ENCODE assay signal across 21 mouse cellular contexts in the genomic region with DNA sequence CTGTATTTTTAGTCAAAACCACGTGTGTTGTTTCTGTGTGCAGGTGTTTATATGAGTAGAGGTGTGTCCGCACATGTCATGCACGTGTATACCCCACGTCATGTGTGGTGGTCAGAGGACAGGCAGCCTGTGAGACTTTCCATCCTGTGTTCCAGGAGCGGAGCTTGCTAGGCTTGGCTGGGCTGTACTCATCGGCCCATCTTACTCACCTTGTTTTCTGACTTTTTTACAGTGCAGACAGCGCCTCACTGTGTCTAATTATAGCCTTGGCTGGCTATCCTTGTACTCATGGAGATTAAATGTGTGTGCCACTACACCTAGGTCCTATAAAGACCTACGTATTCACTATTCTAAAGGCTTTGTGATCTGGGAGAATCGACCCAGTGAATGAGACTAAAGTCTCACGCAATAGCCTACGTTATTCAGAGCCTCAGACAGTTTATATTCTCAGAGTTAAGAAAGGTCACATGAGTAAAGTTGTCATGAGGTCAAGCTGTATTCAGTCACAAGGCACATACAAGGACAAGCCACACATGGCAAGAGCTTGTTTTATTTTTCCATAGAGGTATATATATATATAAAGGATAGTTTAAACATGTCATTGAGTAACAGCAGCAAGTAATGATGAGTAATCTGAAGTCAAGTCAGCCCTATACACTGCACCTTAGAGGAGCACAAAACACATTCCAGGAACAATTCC. TPM values are rescaled to one million over a fixed set of nuclear protein-coding genes. Genes with fewer than 3 reads are reported as not detected.
DNase-seq lines count a peak whose midpoint lies in the region; ATAC-seq lines count a peak whose summit lies in the region.
"Had no signal": no experiment of that assay in that cellular context is flagged by ENCODE, and none has a peak within 500 bp of the region (broad histone marks: within the 10 kb centered on the region; RNA-seq: fewer than 3 reads in every experiment).

No protein-coding gene starts in this region.

- H3K27ac ChIP-seq in heart, embryonic 12.5 days (ENCODE audit: poor library complexity, severe bottlenecking) = no peak overlapping the region
- H3K27ac ChIP-seq: neural tube, embryonic 12.5 days had no signal

- H3K36me3 ChIP-seq in heart, embryonic 12.5 days = peaks cover 56% of the 10 kb centered on the region

- H3K9me3 ChIP-seq in heart, embryonic 12.5 days (replicated peaks) = no peaks in the 10 kb centered on the region
- H3K9me3 ChIP-seq: neural tube, embryonic 12.5 days had no signal

- no peaks in the 10 kb centered on the region for H3K27me3 ChIP-seq in heart, embryonic 12.5 days (replicated peaks)
- H3K27me3 ChIP-seq: neural tube, embryonic 12.5 days had no signal

- WGBS in heart, embryonic 12.5 days = 68% methylated on average over 11 of the region's 11 CpGs

- 0 out of 2 replicates have a peak, but pooled peaks cover 2% of the 10 kb centered on the region for H3K4me1 ChIP-seq in heart, embryonic 12.5 days (replicated peaks)
- H3K4me1 ChIP-seq: neural tube, embryonic 12.5 days had no signal

- no peak; the same call in 1 of the 2 replicates for ATAC-seq in cerebellum, adult (ENCODE audit: insufficient number of reproducible peaks, low FRiP score, low TSS enrichment)
- peak; percentile 55 for ATAC-seq in heart, embryonic 12.5 days (ENCODE audit: insufficient number of reproducible peaks, low FRiP score)
- ATAC-seq: forebrain, embryonic 16.5 days; hindbrain, embryonic 16.5 days had no signal

- no peak overlapping the region for H3K9ac ChIP-seq in heart, embryonic 12.5 days
- H3K9ac ChIP-seq: neural tube, embryonic 12.5 days had no signal

- no peak overlapping the region for H3K4me3 ChIP-seq in heart, embryonic 12.5 days
- H3K4me3 ChIP-seq: erythroblast, embryonic 14.5 days; neural tube, embryonic 12.5 days had no signal

- H3K4me2 ChIP-seq in heart, embryonic 12.5 days = no peak overlapping the region
- H3K4me2 ChIP-seq: midbrain, embryonic 11.5 days; neural tube, embryonic 12.5 days had no signal

- DNase-seq in cerebellum, adult 8-10 months = peak; percentile 1
- DNase-seq in kidney, adult 9 months = peak; percentile 41
- no peak for DNase-seq in kidney, postnatal 25 days
- no peak for DNase-seq in layer of hippocampus, adult 18-20 months (ENCODE audit: low spot score in 2 of 2)
- DNase-seq in right cerebral cortex, postnatal 10 days (ENCODE audit: low spot score in 2 of 2) = no peak
- no peak for DNase-seq in urinary bladder, postnatal 10 days (ENCODE audit: low spot score)
- DNase-seq: cerebellum, adult 11 months; cerebellum, postnatal 36 days; kidney, adult 18-20 months; lung, adult 18-20 months; lung, postnatal 4 days; right cerebral cortex, postnatal 25 days; thymus, postnatal 14 days had no signal

RNA-seq across cellular contexts. Expression of a gene that starts 31.8 kb away (rescaled TPM):
- polyA plus RNA-seq in heart, embryonic 12.5 days (2016; fragmentation: Nextera tagmentation; extraction: Ambion mirVana) = 40.5 and 43.4 TPM in 2 replicates
- 1 to 10 TPM in 1 of 2 experiments, under 1 TPM in 1; 0.59 to 1.3 TPM for total RNA-seq in layer of hippocampus, adult 18-20 months (2021)
- polyA plus RNA-seq: liver, adult 2 months had no signal

Comparison
In these comparisons a context has a peak if more than half of its experiments do, and no peak if none do; other contexts are left out.
1. DNase-seq: peak in cerebellum, adult 8-10 months (single experiment) and kidney, adult 9 months (single experiment); none in kidney, postnatal 25 days (0 of 2), layer of hippocampus, adult 18-20 months (0 of 2), right cerebral cortex, postnatal 10 days (0 of 2) and urinary bladder, postnatal 10 days (single experiment).